Mouse (Mus musculus) cerebellum, adult 11 months (tissue): ENCODE results near the gene Usp45.
A peak's percentile ranks its signal among the peaks of the same experiment; 100 is the strongest.
"Not testable (repeated sequence)": the region's sequence is repeated elsewhere in the genome, so short reads cannot be mapped to it uniquely, and the experiment has no call there.

Experiments used
- DNase-seq: peaks from one replicate; pipeline ENCODE4 v3.0.0; 2022

The Usp45 gene

DNA sequence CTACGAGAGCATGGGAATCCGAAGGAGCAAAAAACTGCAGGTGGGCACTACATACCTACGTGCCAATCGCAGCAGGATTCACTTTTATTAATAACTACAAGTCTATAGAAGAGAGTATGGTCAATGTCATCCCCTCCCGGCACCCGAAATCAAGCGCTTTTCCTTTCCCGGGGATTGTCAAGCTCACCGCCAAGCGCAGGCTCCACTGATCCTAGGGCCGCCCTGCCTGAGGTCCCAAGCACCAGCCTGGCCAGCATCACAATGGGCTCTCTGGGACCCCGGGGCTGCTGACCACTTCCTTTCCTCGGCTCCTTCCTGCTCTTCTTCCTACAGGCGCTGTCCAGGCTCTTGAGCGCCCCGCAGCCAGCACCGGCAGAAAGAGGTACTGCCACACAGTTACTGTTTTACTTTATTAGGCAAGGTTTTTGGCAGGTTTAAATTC lies at the start of gene Usp45, which contains the start of gene Tstd3:
Gene Usp45 (plus strand): TSS at position 294 of the 442 bp plus-strand sequence.
Gene Tstd3 (minus strand): TSS at position 350 of the 442 bp plus-strand sequence.
- DNase-seq = peak; percentile 78

DNA sequence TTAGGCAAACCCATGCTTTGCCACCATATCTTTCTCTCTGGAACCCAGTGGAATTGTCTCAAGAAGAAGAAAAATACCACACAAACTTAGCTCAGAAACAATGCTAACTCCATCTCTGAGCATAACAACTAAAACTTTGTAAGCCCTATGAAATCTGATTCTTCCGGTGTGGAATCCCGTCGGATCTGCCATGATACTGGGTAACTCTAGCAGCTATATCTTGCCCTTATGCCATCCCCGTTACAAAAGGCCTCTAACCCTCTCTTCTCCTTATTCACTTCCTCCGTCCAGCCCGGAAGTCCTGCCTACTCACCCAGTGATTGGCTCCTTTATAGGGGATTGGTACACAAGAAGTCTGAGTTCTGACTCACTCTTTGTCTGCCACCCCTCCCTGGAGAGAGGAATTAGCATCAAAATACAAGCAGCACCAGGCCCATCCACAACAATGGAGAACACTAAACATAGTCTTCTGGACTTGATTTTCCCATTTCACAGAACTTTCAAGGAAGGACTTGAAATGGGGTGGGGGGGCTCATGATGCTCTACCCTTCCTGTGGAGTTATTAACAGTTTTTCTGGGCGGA lies 44.1 kb upstream of the Usp45 start:
- no peak for DNase-seq

DNA sequence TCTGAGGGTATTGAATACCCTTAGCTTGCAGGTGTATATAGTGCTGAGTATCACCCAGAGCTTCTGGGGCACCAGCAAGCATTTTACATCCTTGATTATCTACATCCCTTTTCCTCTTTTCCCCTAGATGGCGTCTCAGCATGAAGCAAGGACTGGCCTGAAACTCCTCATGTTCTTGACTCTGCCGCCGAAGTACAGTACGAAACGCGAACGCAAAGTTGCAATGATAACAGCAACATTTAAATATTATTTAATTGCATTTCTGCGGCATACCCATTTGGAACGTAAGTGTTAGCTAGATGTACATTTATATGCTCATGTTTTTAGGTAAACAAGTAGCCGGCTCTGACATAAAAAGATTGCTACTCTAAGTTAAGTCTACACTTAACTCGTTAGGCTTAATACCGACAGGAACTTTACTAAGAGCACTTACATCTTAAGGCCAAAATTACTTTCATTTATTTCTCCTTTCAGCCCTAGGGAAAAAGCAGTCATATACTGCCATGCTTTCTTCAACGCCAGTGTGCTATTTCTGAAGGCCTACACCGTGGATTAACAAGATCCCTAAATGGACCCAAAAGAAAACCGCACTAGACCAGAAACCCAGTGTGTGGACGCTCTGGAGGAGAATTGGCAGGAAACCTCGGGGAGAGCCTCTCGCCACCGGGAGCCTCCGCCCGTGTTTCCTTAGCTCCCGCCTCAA lies 39.9 kb upstream of the Usp45 start:
- peak; percentile 32 for DNase-seq

DNA sequence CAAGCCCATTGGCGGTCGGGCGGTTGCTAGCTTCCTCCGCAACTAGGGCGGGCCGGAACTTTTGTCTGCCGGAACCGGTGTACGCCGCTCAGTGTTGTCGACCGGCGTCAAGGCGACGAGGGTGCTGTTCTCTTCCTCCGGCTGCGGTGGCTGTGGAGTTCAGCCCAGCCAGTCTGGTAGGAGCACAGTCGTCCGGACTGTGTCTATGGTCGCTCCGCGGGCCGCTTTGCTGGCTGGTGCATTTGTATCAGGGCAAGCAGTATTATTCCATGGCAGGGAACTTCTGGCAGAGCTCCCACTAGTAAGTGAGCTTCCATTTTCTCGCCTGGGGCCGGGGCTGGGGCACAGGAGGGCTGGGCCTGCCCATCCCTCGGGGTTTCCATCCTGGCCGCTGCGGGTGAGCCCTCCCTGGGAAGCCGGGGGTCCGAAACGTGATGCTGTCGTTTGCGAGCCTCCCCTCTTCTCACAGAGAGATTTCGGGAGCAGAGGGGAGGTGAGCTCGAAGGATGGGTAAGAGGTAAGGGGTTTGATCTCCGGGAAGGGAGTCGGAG lies 39.3 kb upstream of the Usp45 start, which contains the start of gene Ccnc:
Gene Ccnc (plus strand): TSS at position 87 of the 551 bp plus-strand sequence.
- peak; percentile 88 for DNase-seq

DNA sequence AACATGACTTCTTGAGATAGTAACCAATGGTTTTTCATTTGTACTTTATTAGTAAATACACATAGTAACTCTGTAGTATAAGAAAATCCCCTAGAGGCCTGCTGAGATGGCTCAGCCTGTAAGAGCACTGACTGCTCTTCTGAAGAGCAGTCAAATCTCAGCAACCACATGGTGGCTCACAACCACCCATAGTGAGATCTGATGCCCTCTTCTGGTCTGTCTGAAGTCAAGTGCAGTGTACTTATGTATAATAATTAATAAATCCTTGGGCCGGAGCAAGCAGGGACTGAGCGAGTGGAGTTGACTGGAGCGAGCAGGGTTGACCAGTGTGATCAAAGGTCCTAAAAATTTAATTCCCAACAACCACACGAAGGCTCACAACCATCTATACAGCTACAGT lies 27.8 kb upstream of the Usp45 start:
- no peak for DNase-seq

DNA sequence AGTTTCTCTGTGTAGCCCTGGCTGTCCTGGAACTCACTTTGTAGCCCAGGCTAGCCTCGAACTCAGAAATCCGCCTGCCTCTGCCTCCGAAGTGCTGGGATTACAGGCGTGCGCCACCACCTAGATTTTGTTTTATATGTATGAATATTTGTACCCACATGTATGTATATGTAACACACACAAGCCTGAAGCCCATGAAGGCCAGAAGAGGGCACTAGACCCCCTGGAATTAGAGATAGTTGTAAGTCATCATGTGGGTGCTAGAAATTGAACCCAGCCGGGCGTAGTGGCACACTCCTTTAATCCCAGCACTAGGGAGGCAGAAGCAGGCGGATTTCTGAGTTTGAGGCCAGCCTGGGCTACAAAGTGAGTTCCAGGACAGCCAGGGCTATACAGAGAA lies 22.8 kb upstream of the Usp45 start:
- DNase-seq = not testable (repeated sequence)

DNA sequence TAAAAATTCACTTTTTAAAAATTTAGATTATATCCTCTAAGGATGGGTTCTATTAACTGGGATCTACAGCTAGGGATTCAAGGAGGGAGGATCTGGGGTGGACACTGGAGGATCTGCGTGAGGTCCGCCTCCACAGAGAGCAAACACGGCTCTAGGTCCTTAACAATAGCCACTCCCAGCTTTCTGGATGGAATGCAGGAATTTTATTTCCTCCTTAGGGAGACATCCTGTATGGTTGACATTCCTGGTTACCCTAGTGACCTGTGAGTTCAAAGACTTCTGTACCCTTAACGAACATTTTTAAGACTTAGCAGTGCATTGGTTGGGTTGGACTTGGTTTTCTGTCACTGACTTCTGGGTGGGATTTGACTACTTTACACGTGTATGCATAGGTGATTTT lies 21.2 kb upstream of the Usp45 start:
- no peak for DNase-seq

DNA sequence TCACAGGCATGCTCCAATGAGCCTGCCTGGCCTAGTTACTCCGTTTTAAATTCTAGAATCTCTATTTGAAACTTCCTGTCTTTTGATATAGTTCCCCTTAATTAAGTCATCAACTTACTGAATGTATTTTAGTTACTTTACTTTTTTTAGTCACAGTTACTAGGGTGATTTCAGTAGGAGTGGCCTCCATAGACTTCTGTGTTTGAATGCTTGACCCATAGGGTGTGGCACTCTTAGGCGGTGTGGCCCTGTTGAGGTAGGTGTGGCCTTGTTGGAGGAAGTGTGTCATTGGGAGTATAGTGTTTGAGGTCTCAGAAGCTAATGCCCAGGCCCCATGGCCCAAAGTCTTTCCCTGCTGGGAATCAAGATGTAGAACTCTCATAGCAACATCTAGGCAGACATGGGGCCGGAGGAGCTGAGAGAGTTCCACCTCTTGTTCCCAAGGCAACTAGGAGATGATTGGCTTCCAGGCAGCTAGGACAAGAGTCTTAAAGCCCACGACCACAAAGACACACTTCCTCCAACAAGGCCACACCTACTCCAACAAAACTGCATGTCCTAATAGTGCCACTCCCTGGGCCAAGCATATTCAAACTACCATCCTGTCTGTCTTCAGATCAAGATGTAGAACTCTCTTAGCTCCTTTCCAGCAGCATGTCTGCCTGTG lies 11.7 kb upstream of the Usp45 start:
- no peak for DNase-seq

DNA sequence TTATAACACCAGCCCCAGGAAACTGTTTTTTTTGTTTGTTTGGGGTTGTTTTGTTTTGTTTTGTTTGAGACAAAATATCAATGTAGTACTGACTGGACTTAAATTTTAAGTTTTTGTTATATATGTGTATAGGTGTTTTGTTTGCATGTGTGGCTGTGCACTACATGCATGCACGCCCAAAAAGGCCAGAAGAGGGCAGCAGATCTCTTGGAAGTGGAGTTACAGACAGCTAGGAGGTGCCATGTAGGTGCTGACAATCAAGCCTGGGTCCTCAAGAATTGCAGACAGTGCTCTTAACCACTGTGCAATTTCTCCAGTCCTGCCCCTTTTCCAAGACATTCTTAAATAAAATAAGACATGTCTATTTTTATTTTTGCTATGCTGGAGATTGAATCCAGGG lies 8.1 kb upstream of the Usp45 start:
- no peak for DNase-seq

DNA sequence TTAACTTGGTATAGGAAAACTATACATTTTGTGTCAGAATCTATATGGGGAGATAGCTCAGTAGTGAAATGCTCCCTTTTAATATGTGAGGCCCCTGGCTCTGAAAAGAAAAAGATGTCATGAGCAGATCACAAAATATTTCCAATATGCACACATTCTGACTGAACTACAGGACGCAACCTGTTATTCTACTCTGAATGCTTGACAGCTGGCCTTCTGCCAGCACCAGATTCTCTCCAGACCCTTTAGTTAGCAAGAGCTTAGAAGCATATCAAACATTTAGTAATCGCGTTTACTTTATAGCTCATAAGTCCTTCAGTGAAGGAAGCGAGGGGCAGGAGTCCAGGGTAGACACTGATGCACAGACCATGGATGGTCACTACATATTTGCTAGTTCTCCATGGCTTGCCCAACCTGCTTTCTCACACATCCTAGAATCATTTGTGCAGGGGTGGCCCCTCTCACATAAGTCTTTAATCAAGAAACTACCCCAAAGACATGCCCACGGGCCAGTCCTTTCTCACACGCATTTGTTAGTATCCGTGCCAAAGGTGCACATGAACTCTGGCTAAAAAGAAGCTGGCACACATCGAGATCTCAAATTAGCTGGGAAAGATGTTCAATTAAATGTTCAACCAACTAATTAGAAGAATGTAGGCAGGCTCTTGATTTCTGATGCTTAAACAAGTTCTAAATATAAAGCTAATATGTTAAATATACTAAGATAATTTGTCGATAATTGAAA lies 5.4 kb upstream of the Usp45 start:
- no peak for DNase-seq

DNA sequence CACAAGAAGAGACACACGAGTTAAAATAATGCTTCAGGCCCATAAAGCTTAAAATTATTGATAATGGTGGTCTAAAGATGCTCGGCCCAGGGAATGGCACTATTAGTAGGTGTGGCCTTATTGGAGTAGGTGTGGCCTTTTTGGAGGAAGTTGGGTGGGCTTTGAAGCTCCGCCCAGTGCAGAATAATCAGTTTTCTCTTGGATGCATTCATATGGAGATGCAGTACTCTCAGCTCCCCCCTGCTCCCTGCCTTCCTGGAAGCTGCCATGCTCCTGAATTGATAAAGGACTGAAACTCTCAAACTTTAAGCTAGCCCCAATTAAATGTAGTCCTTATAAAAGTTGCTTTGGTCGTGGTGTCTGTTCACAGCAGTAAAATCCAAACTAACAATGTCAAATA lies 3.1 kb upstream of the Usp45 start:
- DNase-seq = no peak

DNA sequence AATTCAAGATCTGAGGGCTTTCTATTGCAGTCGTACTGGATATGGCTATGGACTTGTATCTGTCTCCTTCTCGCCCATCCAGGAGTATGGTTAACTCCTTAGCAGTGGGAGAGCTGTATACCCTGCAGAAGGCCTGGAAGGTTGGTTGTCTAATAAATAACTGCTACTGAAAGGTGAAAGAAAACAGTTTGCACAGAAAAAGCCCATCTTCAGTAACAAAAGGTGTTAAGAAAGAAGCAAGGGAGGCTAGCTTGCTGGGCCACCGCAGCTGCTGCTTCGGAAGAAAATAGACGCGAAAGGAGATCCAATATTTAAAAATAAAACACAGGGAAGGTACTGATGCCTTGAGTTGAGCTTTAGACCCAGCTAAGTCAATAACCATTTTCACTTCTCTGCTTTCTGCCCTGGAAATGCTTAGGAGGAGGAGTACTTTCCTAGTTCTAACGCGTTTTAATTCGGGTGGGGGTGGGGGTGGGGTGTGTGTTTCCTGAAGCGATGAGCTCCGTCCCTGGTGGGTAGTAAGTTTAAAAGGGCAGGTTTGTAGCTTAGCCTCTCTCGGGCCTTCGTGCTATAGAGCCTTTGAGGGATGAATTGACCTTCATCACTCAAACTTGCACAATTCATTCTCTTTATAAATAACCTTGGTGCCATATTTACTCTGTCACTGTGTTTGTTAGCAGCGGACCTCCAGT lies 639 bp upstream of the Usp45 start:
- DNase-seq = no peak

DNA sequence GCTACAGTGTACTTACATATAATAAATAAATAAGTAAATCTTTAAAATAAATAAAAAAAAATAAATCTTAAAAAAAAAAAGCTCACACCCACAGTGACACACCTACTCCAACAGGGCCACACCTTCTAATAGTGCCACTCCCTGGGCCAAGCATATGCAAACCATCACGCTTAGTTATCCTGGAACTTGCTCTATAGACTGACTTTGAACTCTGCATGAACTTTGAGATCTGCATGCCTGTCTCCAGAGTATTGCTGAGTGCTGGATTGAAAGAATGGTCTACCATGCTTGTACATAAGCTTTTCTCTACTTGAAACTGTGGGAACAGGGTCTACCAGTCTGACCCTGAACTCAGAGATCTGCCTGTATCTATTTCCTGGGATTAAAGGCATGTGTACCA lies 4.1 kb downstream of the Usp45 start:
- no peak for DNase-seq

DNA sequence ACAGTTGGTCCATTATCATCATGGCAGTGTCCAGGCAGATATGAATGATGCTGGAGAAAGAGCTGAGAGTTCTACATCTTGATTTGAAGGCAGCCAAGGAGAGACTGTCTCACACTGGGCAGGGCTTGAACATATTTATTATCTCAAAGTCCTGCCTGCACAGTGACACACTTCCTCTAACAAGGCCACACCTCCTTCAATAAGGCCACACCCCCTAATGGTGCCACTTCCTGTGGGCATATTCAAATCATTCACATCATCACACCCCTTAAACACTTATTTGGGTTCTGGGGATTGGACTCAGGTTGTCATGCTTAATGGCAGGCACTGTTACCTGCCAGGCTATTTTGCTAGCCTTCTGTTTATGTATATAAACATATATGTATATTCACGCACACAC lies 5.3 kb downstream of the Usp45 start:
- no peak for DNase-seq

DNA sequence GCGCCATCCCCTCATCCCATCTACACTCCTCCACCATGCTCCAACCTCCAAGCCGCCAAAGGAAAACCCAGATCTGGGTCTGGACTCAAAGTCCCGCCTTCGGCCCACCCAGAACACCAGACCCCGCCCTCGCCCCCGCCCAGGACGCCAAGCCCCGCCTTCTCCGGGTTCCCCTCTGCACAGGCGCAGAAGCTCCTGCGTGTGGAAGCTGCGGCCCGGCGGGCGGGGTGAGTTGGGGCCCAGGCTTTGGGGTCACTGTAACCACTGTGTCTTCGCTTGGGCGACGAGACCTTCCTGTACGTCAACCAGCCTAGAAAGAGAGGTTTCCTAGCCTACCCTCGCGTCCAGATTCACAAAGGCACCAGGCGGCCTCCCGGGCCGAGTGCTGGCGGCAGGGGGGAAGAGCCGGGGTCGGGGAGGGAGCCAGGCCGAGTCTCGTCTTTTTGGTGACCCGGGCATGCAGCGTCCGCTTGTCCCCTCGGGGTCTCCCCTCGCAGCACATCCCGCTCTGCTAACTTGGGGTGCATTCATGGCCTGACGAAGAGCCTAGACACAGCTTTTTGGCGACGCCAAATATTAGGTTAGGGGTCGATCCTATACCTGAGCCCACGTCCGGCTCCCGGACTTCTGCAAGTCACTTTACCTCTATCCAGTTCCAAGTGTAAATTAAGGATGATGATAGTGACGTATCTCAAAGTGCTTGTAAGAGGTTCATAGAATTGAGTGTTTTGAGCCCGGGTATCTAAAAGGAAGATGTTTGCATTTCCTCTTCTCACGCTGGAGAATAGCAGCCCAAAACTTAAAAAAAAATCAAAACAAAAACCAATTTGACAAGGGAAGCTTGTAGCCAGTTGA lies 9.4 kb downstream of the Usp45 start:
- peak; percentile 90 for DNase-seq

DNA sequence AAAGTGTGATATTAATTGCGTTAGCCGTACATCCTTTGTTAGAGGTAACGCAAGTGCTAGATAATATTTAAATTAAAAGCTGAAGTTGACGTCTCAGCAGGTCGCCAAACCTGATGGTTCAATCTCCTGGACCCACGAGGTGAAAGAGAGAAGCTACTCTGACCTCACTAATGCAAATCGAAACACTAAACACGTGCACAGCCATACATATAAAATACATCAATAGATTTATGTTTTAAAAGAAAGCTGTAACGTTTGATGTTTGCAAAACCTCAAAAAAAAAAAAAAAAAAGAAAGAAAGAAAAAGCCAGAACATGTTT lies 9.9 kb downstream of the Usp45 start:
- no peak for DNase-seq

DNA sequence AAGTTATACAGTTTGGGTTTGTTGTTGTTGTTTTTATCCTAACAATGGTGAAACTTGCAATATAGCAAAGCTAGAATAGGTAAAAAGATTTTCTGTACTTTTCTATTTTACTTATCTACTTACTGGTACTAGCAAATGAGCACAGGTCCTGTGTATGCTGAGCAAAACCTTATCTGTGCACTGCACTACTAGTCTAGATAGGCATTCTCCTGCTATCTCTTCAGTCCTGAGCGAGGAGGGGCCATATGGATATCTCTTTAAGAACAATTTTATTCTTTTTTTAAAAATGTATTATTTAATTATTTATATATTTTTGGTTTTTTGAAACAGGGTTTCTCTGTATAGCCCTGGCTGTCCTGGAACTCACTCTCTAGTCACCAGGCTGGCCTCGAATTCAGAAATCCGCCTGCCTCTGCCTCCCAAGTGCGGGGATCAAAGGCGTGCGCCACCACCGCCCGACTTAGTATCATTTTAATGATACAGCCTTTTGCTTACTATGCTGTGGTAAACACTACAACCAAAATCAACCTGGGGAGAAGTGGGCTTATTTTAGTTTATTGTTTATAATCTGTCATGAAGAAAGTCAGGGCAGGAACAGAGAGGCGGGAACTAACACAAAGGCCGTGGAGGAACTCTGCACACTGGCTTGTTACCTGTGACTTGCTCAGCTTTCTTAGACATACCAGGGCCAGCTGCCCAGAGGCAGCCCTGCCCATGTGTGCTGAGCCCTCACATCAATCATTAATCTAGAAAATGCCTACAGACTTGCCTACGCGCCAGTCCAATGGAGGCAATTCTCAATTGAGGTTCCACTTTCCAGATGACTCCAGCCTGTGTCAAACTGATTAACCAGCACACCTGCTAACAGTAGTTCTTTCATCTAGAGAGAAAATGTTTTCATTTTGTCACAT lies 14.1 kb downstream of the Usp45 start:
- no peak for DNase-seq

DNA sequence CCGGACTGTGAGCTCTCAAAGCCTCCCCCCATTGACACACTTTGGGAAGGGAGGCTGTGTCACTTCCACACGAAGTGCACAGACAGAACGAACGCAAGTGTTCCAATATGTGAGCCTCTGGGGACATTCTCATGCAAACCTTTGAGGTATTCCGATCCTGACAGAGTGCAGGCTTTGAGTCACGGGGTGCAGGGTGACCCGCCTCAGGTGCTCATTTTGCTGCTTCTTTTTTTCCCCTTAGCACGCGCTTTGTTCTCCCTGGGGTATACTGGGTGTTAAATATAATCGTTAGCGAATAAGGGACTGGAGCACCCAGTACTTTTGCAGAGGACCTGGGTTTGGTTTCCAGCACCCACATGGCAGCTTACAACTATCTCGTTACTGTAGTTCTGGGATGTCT lies 19.3 kb downstream of the Usp45 start:
- no peak for DNase-seq

DNA sequence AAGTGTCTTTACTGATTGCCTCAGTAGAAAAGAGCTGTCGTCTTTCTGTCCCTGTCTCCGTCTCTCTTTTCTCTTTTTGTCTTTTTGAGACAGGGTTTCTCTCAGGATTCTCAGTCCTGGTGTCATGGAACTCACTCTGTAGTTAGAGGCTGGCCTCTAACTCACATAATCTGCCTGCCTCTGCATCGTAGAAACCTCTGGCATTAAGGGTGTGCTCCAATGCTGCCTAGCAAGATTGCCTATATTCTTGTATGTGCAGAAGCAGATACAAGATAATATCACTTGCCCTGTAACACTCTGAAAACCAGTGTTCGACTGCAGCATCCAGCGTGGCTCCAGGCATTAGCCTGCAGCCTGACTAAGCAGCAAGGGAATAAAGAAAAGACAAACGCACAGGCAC lies 21.9 kb downstream of the Usp45 start:
- DNase-seq = no peak

DNA sequence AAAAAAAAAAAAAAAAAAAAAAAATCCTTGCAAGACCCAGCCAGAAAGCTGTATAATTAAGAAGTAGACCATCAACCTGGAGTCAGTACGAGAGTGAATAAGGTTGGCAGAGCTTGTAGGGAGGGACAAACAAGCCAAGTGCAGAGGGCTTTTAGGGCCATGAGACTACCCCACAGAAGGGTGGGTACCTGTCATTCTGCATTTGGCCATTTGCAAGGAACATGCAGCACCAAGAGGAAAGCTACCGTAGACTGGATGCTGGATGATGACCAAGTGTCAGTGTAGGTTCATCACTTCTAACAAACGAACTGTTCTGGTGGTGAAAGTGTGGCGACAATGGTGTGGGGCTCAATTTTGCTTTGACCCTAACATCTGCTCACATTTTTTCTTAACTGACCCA lies 22.9 kb downstream of the Usp45 start:
- no peak for DNase-seq

DNA sequence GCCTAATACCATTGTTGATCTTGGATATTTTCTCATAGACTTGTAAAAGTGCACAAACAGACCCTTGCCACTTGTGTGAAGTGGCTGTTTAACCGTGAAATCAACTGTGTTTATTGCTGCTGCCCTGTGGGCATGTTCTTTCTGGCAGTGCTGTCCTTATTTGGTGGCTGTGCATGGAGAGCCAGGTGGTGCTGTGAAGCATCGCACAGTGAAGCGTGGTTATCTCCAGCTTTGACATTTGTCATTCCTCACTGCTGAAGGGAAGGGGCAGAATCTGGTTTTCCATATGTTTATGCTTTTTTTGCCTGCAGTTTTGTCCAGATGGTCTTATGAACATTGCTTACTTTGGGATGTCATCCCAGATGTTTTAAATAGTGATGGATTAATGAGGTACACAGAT lies 26.7 kb downstream of the Usp45 start:
- DNase-seq = no peak
